Mouse (Mus musculus) kidney, embryonic 16.5 days (tissue): ENCODE measurements around the gene Gm20715. TPM values are rescaled to one million over a fixed set of nuclear protein-coding genes. Genes with fewer than 3 reads are reported as not detected.

ENCODE experiments used
- ATAC-seq: fragments of 200-750 bp; cut with Nextera tagmentation; 2 replicates; pipeline ENCODE4 v1.8.0; 2017; ENCODE audit warnings: moderate TSS enrichment; ENCODE audit not compliant: low FRiP score, low TSS enrichment
- H3K27ac ChIP-seq: fragments of 300-500 bp; sonication (generic); 2 replicates; pipeline ENCODE4 v1.5.1; 2014; ENCODE audit warnings: low read length
- H3K27me3 ChIP-seq: fragments of 300-500 bp; sonication (generic); 2 replicates; pipeline ENCODE4 v1.6.1; 2014; ENCODE audit warnings: low read length, control low read depth, mixed read lengths; ENCODE audit not compliant: insufficient read depth
- H3K36me3 ChIP-seq: fragments of 300-500 bp; sonication (generic); 2 replicates; pipeline ENCODE4 v1.6.1; 2014; ENCODE audit warnings: low read length, control low read depth, mixed read lengths; ENCODE audit not compliant: insufficient read depth
- H3K4me1 ChIP-seq: fragments of 300-500 bp; sonication (generic); 2 replicates; pipeline ENCODE4 v1.6.1; 2014; ENCODE audit warnings: low read length, control low read depth, mixed read lengths; ENCODE audit not compliant: insufficient read depth
- H3K4me2 ChIP-seq: fragments of 300-500 bp; sonication (generic); replicated peaks from 2 replicates; pipeline ENCODE4 v1.6.1; 2014; ENCODE audit warnings: low read depth, low read length
- H3K4me3 ChIP-seq: fragments of 300-500 bp; sonication (generic); 2 replicates; pipeline ENCODE4 v1.5.1; 2014; ENCODE audit warnings: mild to moderate bottlenecking, low read length
- H3K9ac ChIP-seq: fragments of 300-500 bp; sonication (generic); replicated peaks from 2 replicates; pipeline ENCODE4 v1.6.1; 2014; ENCODE audit warnings: low read length
- H3K9me3 ChIP-seq: fragments of 300-500 bp; sonication (generic); 2 replicates; pipeline ENCODE4 v1.6.1; 2016; ENCODE audit warnings: low read length, control low read depth
- WGBS: fragments of 180-500 bp; shearing (Covaris S2); extraction: QIAGEN DNeasy Blood & Tissue Kit; methylation state at CpG from one replicate; pipeline ENCODE4 v1.1.7; 2014; 5-methylcytosine and 5-hydroxymethylcytosine counted together
- polyA plus RNA-seq: library from polyadenylated mRNA; unstranded; fragments of >200 nt; fragmentation: Nextera tagmentation; extraction: Ambion mirVana; gene quantifications from 2 replicates; pipeline ENCODE4 v1.2.1, GENCODE M21; 2015

The Gm20715 gene
- polyA plus RNA-seq, 1 experiment from 2014 or later = not detected

DNA sequence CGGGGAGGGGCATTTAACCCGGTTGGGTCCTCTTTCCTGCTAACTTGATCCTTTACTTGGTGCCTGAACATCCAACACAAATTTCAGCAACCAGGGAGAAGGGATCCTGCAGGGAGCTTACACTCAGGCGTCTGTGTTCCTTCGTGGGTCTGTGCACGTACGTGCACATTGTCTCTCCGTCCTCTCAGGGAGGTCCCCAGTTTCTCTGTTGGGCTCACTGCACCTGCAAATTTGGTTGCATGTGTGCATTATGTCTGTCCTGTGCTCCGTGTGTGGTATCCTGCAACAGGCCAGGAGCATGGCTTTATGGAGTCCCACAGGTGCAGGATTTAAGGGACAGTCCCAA lies 5.3 kb downstream of the Gm20715 start:
- no peak overlapping the region for H3K9ac ChIP-seq
- no peak overlapping the region for H3K4me3 ChIP-seq
- no peaks in the 10 kb centered on the region for H3K4me1 ChIP-seq
- no peak overlapping the region for H3K4me2 ChIP-seq
- 22% methylated on average over 8 of the region's 8 CpGs for WGBS
- H3K27ac ChIP-seq = no peak overlapping the region
- H3K36me3 ChIP-seq = no peaks in the 10 kb centered on the region
- no peaks in the 10 kb centered on the region for H3K27me3 ChIP-seq
- H3K9me3 ChIP-seq = no peaks in the 10 kb centered on the region
- no peak for ATAC-seq

- no peak for ATAC-seq
- H3K36me3 ChIP-seq = no peaks in the 10 kb centered on the region
Observed at GRCm38 (mm10) chr7:6419894-6420293, 9.8 kb downstream of the Gm20715 start.

GRCm38 (mm10) chr7:6429381-6429780 lies 19.3 kb downstream of the Gm20715 start:
- Histone ChIP-seq H3K36me3 (no peaks in the 10 kb centered on the region), H3K9ac (no peak overlapping the region), H3K4me3 (no peak overlapping the region), H3K27ac (no peak overlapping the region), H3K27me3 (no peaks in the 10 kb centered on the region), H3K9me3 (peaks cover 5% of the 10 kb centered on the region), H3K4me2 (no peak overlapping the region), H3K4me1 (no peaks in the 10 kb centered on the region)
- no peak for ATAC-seq
- 88% methylated on average over 3 of the region's 3 CpGs for WGBS

More at GRCm38 (mm10) chr7:6419894-6420293, 9.8 kb downstream of the Gm20715 start:
- H3K9me3 ChIP-seq = no peaks in the 10 kb centered on the region
- 75% methylated on average over 6 of the region's 6 CpGs for WGBS
- H3K9ac ChIP-seq = no peak overlapping the region
- no peaks in the 10 kb centered on the region for H3K4me1 ChIP-seq
- H3K4me3 ChIP-seq = no peak overlapping the region
- no peak overlapping the region for H3K27ac ChIP-seq
- H3K4me2 ChIP-seq = no peak overlapping the region
- no peaks in the 10 kb centered on the region for H3K27me3 ChIP-seq

DNA sequence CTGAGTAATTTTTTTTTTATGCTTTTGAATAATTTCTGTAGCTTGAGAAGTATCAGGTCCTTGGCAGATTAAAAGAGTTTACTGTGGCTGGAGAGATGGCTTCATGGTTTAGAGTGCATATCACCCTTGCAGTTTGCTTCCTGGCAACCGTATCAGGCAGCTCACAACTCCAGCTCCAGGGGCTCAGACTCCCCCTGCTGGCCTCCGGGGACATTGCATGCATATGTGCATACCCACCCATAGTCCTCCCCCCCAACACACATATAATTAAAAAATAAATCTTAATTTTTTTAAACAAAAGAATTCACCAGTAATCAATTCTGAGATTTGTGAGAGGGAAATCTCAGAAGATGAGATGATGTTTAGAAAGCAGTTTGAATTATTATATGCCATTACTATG lies 20.3 kb downstream of the Gm20715 start:
- no peaks in the 10 kb centered on the region for H3K27me3 ChIP-seq
- 37% methylated on average over 2 of the region's 2 CpGs for WGBS
- no peak overlapping the region for H3K9ac ChIP-seq
- no peak overlapping the region for H3K4me2 ChIP-seq
- peaks cover 5% of the 10 kb centered on the region for H3K9me3 ChIP-seq
- H3K4me3 ChIP-seq = no peak overlapping the region
- no peak overlapping the region for H3K27ac ChIP-seq
- H3K4me1 ChIP-seq = no peaks in the 10 kb centered on the region
- no peak for ATAC-seq
- no peaks in the 10 kb centered on the region for H3K36me3 ChIP-seq

- H3K9me3 ChIP-seq = no peaks in the 10 kb centered on the region; the same call in 1 of the 2 replicates
- 69% methylated on average over 3 of the region's 3 CpGs for WGBS
- H3K4me2 ChIP-seq = no peak within 1 kb of the TSS
- no peaks in the 10 kb centered on the region for H3K27me3 ChIP-seq
- H3K36me3 ChIP-seq = no peaks in the 10 kb centered on the region
- no peak for ATAC-seq
- H3K4me1 ChIP-seq = no peaks in the 10 kb centered on the region
- H3K4me3 ChIP-seq = no peak within 1 kb of the TSS
- no peak within 1 kb of the TSS for H3K27ac ChIP-seq
- no peak within 1 kb of the TSS for H3K9ac ChIP-seq
Observed at GRCm38 (mm10) chr7:6438388-6438787, 28.3 kb downstream of the Gm20715 start, which contains the start of gene Olfr1344. Gene Olfr1344, plus strand, starts transcription at chr7:6438688.

GRCm38 (mm10) chr7:6441173-6441572 lies 31.1 kb downstream of the Gm20715 start:
- 48% methylated on average over 2 of the region's 2 CpGs for WGBS
- Histone ChIP-seq H3K9ac (no peak overlapping the region), H3K36me3 (no peaks in the 10 kb centered on the region), H3K4me2 (no peak overlapping the region), H3K9me3 (no peaks in the 10 kb centered on the region; the same call in 1 of the 2 replicates), H3K4me1 (no peaks in the 10 kb centered on the region), H3K4me3 (no peak overlapping the region), H3K27me3 (no peaks in the 10 kb centered on the region), H3K27ac (no peak overlapping the region)
- no peak for ATAC-seq

DNA sequence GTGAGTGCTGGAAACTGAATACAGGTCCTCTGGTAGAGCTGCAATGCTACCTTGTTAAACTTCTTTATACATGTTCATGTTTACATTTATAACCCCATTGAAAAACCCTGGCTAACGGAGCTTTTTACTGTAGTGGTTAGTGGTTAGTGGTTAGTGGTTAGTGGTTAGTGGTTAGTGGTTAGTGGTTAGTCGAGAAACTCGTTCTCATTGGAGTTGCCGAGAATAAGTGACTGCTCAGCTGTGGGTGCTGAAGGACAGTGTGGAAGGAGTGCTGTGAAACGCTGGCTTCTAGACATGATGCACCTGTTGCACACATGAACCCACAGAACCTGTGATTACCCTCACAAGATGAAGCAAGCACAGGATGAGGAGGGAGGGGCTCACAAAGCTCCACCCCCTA lies 37.7 kb downstream of the Gm20715 start:
- Histone ChIP-seq H3K9me3 (peaks cover 4% of the 10 kb centered on the region), H3K4me2 (no peak overlapping the region), H3K36me3 (no peaks in the 10 kb centered on the region), H3K9ac (no peak overlapping the region), H3K4me1 (no peaks in the 10 kb centered on the region), H3K4me3 (no peak overlapping the region), H3K27ac (no peak overlapping the region), H3K27me3 (no peaks in the 10 kb centered on the region)
- no peak for ATAC-seq
- 86% methylated on average over 5 of the region's 5 CpGs for WGBS

DNA sequence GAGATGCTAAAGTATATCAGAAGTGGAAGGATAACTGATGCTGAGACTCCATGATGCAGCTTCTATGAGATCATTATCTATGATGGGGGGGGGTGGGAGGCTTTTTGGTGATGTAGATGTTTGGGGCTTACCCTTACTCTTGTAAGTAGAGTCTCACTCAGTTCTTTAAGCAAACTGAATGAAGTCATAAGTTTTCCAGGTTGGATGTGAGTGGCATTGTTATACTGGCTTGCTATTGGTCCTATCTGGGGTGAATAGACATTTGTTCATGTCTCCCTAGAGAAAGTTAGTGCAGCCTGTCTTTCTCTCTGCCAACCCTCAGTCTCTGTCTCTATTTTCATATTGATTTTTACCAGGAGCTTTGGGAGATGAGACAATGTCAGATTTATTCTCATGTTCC lies 45.8 kb downstream of the Gm20715 start, which contains the start of gene Olfr1336:
Gene Olfr1336 (plus strand): TSS at position 301 of the 400 bp plus-strand sequence.
- Histone ChIP-seq H3K27me3 (no peaks in the 10 kb centered on the region), H3K4me1 (no peaks in the 10 kb centered on the region), H3K9me3 (peaks cover 6% of the 10 kb centered on the region), H3K4me2 (no peak within 1 kb of the TSS), H3K4me3 (no peak within 1 kb of the TSS), H3K9ac (no peak within 1 kb of the TSS), H3K36me3 (no peaks in the 10 kb centered on the region), H3K27ac (no peak within 1 kb of the TSS)
- no peak for ATAC-seq

GRCm38 (mm10) chr7:6456399-6456798 lies 46.3 kb downstream of the Gm20715 start:
- no peak for ATAC-seq

DNA sequence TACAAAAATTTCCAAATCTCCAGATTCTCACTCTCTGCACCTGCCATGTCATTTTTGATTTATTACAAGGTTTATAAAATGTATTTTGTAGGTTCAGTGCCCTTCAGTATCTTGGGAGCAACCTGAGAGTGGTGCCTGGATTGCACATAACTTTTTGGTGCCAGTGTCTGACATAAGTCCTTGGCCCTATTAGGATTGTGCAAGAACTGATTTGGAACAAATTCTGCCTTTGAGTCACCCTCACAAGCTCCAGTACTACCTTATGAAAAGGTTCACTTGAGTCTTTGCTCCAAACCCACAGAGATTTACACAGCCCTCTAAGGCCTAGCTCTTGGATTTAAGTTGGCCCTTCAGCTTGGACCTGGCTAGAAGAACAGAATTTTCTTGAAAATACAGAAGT lies 56.9 kb downstream of the Gm20715 start, which contains the start of gene Olfr1346:
Gene Olfr1346 (plus strand): TSS at position 151 of the 400 bp plus-strand sequence.
- Histone ChIP-seq H3K9ac (no peak within 1 kb of the TSS), H3K9me3 (no peaks in the 10 kb centered on the region)
- ATAC-seq = no peak

More at GRCm38 (mm10) chr7:6456399-6456798, 46.3 kb downstream of the Gm20715 start:
- H3K4me2 ChIP-seq = no peak overlapping the region
- H3K27me3 ChIP-seq = no peaks in the 10 kb centered on the region
- H3K27ac ChIP-seq = no peak overlapping the region
- no peak overlapping the region for H3K9ac ChIP-seq
- H3K4me1 ChIP-seq = no peaks in the 10 kb centered on the region
- peaks cover 6% of the 10 kb centered on the region for H3K9me3 ChIP-seq
- H3K4me3 ChIP-seq = no peak overlapping the region
- WGBS = 41% methylated on average over 3 of the region's 3 CpGs
- H3K36me3 ChIP-seq = no peaks in the 10 kb centered on the region

More for the DNA sequence above, 56.9 kb downstream of the Gm20715 start, which contains the start of gene Olfr1346:
- Histone ChIP-seq H3K4me2 (no peak within 1 kb of the TSS), H3K4me1 (no peaks in the 10 kb centered on the region), H3K27ac (no peak within 1 kb of the TSS), H3K27me3 (no peaks in the 10 kb centered on the region), H3K36me3 (no peaks in the 10 kb centered on the region), H3K4me3 (no peak within 1 kb of the TSS)
